Mouse (Mus musculus) embryonic facial prominence, embryonic 12.5 days (tissue): ENCODE measurements around the gene B3galt6. TPM values are rescaled to one million over a fixed set of nuclear protein-coding genes. Genes with fewer than 3 reads are reported as not detected.

Experiments
- ATAC-seq: fragments of 200-750 bp; cut with Nextera tagmentation; 2 replicates; pipeline ENCODE4 v1.8.0; 2017; ENCODE audit not compliant: insufficient number of reproducible peaks, insufficient read depth, low FRiP score, low TSS enrichment
- H3K27ac ChIP-seq: fragments of 300-500 bp; sonication (generic); 2 replicates; pipeline ENCODE4 v1.5.1; 2016; ENCODE audit warnings: mild to moderate bottlenecking
- H3K27me3 ChIP-seq: fragments of 300-500 bp; sonication (generic); 2 replicates; pipeline ENCODE4 v1.6.1; 2016; ENCODE audit warnings: mild to moderate bottlenecking, moderate library complexity
- H3K36me3 ChIP-seq: fragments of 300-500 bp; sonication (generic); 2 replicates; pipeline ENCODE4 v1.6.1; 2016; ENCODE audit warnings: mild to moderate bottlenecking
- H3K4me1 ChIP-seq: fragments of 300-500 bp; sonication (generic); 2 replicates; pipeline ENCODE4 v1.6.1; 2016
- H3K4me2 ChIP-seq: fragments of 300-500 bp; sonication (generic); replicated peaks from 2 replicates; pipeline ENCODE4 v1.6.1; 2016; ENCODE audit warnings: mild to moderate bottlenecking, moderate library complexity
- H3K4me3 ChIP-seq: fragments of 300-500 bp; sonication (generic); 2 replicates; pipeline ENCODE4 v1.5.1; 2016; ENCODE audit warnings: mild to moderate bottlenecking
- H3K9ac ChIP-seq: fragments of 300-500 bp; sonication (generic); 2 replicates; pipeline ENCODE4 v1.6.1; 2016; ENCODE audit warnings: mild to moderate bottlenecking, moderate library complexity
- H3K9me3 ChIP-seq: fragments of 300-500 bp; sonication (generic); 2 replicates; pipeline ENCODE4 v1.6.1; 2016; ENCODE audit warnings: mild to moderate bottlenecking, moderate library complexity
- WGBS: fragments of 180-500 bp; shearing (Covaris S2); methylation state at CpG from one replicate; pipeline ENCODE4 v1.1.7; 2016; 5-methylcytosine and 5-hydroxymethylcytosine counted together
- polyA plus RNA-seq: library from polyadenylated mRNA; unstranded; fragments of >200 nt; fragmentation: Nextera tagmentation; extraction: Ambion mirVana; gene quantifications from 2 replicates; pipeline ENCODE4 v1.2.1, GENCODE M21; 2016

The B3galt6 gene
- polyA plus RNA-seq, 1 experiment from 2014 or later: 20.3 TPM

DNA sequence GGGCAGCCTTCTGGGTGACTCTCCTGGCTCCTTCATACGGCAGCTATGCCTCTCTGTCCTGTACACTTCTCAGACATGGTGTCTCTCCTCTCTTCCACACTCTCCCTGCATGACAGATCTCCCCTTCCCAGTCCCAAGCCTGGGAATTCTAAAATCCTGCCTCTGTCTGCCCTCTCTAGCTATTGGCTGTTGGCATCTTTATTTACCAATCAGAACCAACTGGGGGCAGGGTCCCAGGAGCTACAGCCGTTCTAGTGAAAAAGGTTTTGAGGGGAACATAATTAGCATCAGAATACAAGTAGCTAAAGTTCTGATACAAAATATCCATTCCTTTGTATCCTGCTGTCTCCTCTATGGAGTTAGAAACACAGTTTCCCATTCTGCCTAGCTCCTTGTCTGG, 8.7 kb downstream of the B3galt6 start:
- no peaks in the 10 kb centered on the region for H3K4me1 ChIP-seq
- no peaks in the 10 kb centered on the region for H3K9me3 ChIP-seq
- H3K27ac ChIP-seq: no peak overlapping the region
- H3K4me3 ChIP-seq: no peak overlapping the region
- no peak overlapping the region for H3K4me2 ChIP-seq
- 29% methylated on average over 2 of the region's 2 CpGs for WGBS
- no peak for ATAC-seq
- H3K36me3 ChIP-seq: no peaks in the 10 kb centered on the region
- H3K27me3 ChIP-seq: no peaks in the 10 kb centered on the region
- H3K9ac ChIP-seq: no peak overlapping the region

DNA sequence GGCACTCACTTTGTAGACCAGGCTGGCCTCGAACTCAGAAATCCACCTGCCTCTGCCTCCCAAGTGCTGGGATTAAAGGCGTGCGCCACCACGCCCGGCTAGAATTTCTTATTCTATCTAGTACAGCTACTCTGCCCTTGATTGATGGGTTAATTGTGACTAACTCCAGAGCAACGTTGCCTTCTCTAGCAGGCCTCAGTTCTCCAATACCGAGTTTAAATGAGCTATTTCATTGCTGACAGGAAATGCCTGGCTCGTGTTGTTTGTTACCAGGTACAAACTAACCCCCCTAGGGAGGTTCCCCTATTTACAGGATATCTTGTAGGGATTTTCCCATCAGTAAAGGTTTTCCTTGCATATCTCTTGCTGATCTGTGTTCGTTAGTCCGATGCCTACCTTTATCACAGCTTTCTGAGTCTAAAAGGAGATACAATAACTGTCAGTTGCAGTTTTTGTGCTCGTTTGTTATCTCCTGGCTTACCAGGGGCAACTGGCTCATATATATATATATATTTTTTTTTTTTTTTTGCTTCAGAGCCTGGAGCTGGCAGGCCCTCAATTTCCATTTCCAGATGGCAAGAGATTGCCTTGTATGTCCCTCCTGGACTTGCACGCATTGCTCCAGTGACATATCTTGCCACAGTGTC, 10.9 kb downstream of the B3galt6 start:
- no peaks in the 10 kb centered on the region for H3K4me1 ChIP-seq
- H3K36me3 ChIP-seq: no peaks in the 10 kb centered on the region
- no peak overlapping the region for H3K27ac ChIP-seq
- no peak for ATAC-seq
- WGBS: 73% methylated on average over 12 of the region's 12 CpGs
- no peaks in the 10 kb centered on the region for H3K27me3 ChIP-seq
- H3K9me3 ChIP-seq: no peaks in the 10 kb centered on the region
- no peak overlapping the region for H3K4me2 ChIP-seq
- H3K4me3 ChIP-seq: no peak overlapping the region
- H3K9ac ChIP-seq: no peak overlapping the region

- H3K9ac ChIP-seq: no peak overlapping the region
- WGBS: 83% methylated on average over 2 of the region's 2 CpGs
- H3K9me3 ChIP-seq: no peaks in the 10 kb centered on the region
- H3K4me1 ChIP-seq: no peaks in the 10 kb centered on the region
- no peak overlapping the region for H3K27ac ChIP-seq
- no peak overlapping the region for H3K4me3 ChIP-seq
- no peak overlapping the region for H3K4me2 ChIP-seq
- no peaks in the 10 kb centered on the region for H3K36me3 ChIP-seq
- no peaks in the 10 kb centered on the region for H3K27me3 ChIP-seq
- no peak for ATAC-seq
Observed at GRCm38 (mm10) chr4:155973239-155973638, 19.2 kb downstream of the B3galt6 start.

DNA sequence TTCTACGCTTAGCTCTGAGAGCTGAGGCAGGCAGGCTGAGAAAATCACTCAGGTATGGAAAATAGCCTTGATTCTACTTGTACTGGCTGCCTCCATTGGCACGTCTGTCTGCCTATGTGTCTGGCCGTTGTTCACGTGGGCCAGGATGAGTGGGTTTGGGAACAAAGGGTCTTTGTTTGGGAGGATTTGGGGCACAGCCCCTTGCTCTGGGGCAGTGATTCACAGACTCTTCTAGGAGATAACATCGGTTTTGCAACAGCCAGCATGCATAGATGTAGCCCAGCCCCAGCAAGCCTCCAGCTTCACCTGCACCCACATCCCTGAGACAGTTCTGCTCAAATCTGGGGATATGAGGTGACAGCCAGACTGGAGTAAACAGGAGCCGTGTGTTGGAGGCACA, 19.8 kb downstream of the B3galt6 start:
- ATAC-seq: no peak
- 43% methylated on average over 6 of the region's 6 CpGs for WGBS
- no peak overlapping the region for H3K27ac ChIP-seq
- H3K9ac ChIP-seq: no peak overlapping the region
- H3K36me3 ChIP-seq: no peaks in the 10 kb centered on the region
- H3K4me2 ChIP-seq: no peak overlapping the region
- no peak overlapping the region for H3K4me3 ChIP-seq
- H3K4me1 ChIP-seq: no peaks in the 10 kb centered on the region
- H3K9me3 ChIP-seq: no peaks in the 10 kb centered on the region
- no peaks in the 10 kb centered on the region for H3K27me3 ChIP-seq

DNA sequence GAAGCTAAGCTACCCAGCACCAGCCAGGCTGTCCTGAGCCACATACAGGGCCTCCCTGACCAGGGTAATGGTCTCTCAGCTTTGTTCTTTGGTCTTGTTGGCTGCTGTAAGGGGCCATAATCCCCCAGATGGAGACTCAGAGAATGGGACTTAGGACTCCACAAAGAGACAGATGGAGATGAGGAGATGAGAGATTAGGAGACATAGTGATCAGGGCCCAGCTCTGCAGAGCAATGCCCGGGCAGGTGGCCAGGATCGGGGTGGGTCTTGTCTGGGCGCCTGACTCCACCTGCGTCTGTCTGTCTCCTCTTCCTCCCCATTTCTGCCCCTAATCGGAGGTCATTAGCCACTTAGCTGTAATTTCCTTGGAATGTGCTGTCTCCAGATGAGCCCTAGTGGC, 22.2 kb downstream of the B3galt6 start:
- Histone ChIP-seq H3K4me1 (no peaks in the 10 kb centered on the region), H3K36me3 (peaks cover 12% of the 10 kb centered on the region), H3K9ac (no peak overlapping the region), H3K27me3 (no peaks in the 10 kb centered on the region), H3K4me2 (no peak overlapping the region), H3K27ac (no peak overlapping the region), H3K9me3 (no peaks in the 10 kb centered on the region), H3K4me3 (no peak overlapping the region)
- no peak for ATAC-seq
- WGBS: 51% methylated on average over 5 of the region's 5 CpGs

DNA sequence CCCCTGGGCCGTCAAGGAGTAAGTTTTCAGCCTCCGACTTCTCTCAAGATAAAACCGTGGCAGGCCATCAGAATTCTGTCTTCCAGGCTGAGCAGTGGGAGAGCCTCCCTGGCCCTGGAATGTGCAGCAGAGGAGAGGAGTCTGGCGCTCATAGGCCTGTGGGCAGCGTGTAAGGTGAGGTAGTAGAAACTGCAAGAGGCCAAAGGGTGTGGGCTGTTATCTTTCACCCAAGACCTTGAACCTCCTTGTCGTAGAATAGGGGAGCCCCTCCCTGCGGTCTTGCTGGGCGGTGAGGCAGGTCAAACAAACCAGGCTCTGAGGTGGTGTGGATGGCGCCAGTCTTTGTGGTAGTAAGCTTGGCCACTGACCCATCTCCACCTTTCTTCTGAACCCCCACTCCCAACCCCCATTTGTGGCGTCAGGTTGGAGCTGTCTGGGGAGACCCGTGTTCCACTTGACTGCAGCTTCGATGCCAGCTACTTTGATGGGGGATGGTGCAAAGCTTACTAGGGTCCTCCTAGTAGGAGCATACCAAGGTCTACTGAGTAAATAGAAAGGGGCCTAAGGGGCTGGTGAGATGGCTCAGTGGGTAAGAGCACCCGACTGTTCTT, 23.3 kb downstream of the B3galt6 start:
- H3K27me3 ChIP-seq: no peaks in the 10 kb centered on the region
- WGBS: 86% methylated on average over 13 of the region's 13 CpGs
- ATAC-seq: no peak

DNA sequence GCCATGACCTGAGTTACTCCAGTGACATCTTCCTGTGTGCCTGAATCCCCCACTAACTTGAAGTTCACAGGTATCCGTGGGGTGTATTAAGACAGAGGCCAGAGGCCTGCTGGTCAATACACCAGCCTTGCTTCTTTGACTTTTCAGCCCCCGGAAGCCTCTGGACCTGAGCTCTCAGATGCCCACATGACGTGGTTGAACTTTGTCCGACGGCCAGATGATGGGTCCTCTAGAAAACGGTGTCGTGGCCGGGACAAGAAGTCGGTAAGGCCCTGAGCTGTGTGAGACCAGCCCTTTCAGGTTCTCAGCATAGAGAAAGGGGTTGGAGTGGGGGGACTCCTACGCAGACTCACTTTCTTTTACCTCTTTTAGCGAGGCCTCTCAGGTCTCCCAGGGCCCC, 28.1 kb downstream of the B3galt6 start:
- no peak overlapping the region for H3K4me3 ChIP-seq
- no peak overlapping the region for H3K9ac ChIP-seq
- H3K27me3 ChIP-seq: no peaks in the 10 kb centered on the region
- whole genome bisulfite sequencing: 92% methylated on average over 11 of the region's 11 CpGs
- no peaks in the 10 kb centered on the region for H3K9me3 ChIP-seq
- peaks cover 20% of the 10 kb centered on the region for H3K36me3 ChIP-seq
- no peak for ATAC-seq
- no peak overlapping the region for H3K27ac ChIP-seq
- H3K4me2 ChIP-seq: no peak overlapping the region
- H3K4me1 ChIP-seq: peaks cover 20% of the 10 kb centered on the region

More for the DNA sequence above, 23.3 kb downstream of the B3galt6 start:
- Histone ChIP-seq H3K4me3 (no peak overlapping the region), H3K4me1 (no peaks in the 10 kb centered on the region), H3K9ac (no peak overlapping the region), H3K4me2 (no peak overlapping the region), H3K36me3 (peaks cover 20% of the 10 kb centered on the region), H3K27ac (no peak overlapping the region), H3K9me3 (no peaks in the 10 kb centered on the region)

GRCm38 (mm10) chr4:155963106-155963505, 29.3 kb downstream of the B3galt6 start:
- Histone ChIP-seq H3K27ac (no peak overlapping the region), H3K9ac (peak overlapping the region; percentile 62), H3K9me3 (no peaks in the 10 kb centered on the region), H3K4me1 (peaks cover 20% of the 10 kb centered on the region), H3K4me2 (peak overlapping the region; percentile 88), H3K4me3 (peak overlapping the region; percentile 48), H3K27me3 (no peaks in the 10 kb centered on the region), H3K36me3 (peaks cover 28% of the 10 kb centered on the region)
- 53% methylated on average over 7 of the region's 7 CpGs for WGBS
- ATAC-seq: no peak

DNA sequence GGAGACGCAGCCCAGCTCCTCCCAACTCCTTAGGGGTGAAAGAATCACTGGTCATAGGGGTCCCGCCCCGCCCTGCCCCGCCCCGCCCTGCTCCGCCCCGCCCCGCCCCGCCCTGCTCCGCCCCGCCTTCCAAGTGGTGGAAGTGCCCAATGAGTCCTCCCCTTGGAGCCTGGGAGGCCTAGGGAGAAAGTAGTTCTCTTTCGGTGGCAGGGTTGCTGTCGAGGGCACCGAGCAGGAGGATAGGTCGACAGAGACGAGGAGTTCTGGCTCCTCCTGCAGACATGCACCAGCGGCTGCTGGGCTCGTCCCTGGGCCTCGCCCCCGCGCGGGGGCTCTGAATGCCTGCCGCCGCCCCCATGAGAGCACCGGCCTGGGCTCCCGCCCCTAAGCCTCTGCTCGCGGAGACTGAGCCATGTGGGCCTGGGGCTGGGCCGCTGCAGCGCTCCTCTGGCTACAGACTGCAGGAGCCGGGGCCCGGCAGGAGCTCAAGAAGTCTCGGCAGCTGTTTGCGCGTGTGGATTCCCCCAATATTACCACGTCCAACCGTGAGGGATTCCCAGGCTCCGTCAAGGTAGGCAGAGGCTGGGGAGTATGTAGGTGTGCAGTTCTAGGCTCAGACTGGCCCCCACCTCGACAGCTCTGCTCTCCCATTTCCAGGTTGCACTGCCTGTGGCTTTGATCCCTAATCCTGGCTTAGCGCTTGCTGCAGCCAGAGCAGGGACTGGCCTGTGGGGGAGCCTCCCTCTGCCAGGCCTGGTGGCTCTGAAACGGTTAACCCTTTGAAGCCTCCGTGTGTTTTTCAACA, 30.1 kb downstream of the B3galt6 start, which contains the start of gene C1qtnf12:
TSS of gene C1qtnf12 (plus strand) at position 152 of the 805 bp plus-strand sequence.
- peaks cover 35% of the 10 kb centered on the region for H3K36me3 ChIP-seq
- H3K4me2 ChIP-seq: peak within 1 kb of the TSS; percentile 88
- H3K4me1 ChIP-seq: peaks cover 20% of the 10 kb centered on the region
- H3K27ac ChIP-seq: peak within 1 kb of the TSS; percentile 58
- peak within 1 kb of the TSS; percentile 48 for H3K4me3 ChIP-seq
- H3K9me3 ChIP-seq: no peaks in the 10 kb centered on the region
- H3K27me3 ChIP-seq: no peaks in the 10 kb centered on the region
- peak; percentile 71; the same call in 1 of the 2 replicates for ATAC-seq
- WGBS: under 1% methylated on average over 40 of the region's 42 CpGs
- H3K9ac ChIP-seq: peak within 1 kb of the TSS; percentile 62

DNA sequence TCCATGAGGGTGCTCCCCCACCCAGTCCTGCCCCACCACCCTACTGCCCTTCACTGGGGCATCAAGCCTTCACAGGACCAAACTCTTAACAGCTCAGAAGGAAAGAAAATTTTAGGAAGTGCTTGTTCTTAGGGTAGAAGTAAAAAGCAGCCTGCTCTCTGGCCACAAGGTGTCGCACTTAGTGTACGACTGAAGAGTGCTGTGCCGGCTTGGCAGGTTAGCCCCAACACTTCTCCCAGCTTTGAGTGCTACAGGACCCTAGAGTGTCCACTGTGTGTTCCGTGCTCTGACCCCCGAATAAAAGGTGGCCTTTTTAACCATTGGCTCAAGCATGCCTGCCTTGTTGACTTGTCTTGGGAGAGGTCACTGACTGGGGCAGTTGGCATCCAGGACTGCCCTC, 33.2 kb downstream of the B3galt6 start:
- no peaks in the 10 kb centered on the region for H3K27me3 ChIP-seq
- ATAC-seq: no peak
- no peak overlapping the region for H3K4me2 ChIP-seq
- H3K36me3 ChIP-seq: peaks cover 39% of the 10 kb centered on the region
- H3K27ac ChIP-seq: no peak overlapping the region
- 5% methylated on average over 5 of the region's 5 CpGs for WGBS
- no peak overlapping the region for H3K9ac ChIP-seq
- no peak overlapping the region for H3K4me3 ChIP-seq
- H3K9me3 ChIP-seq: no peaks in the 10 kb centered on the region
- peaks cover 20% of the 10 kb centered on the region for H3K4me1 ChIP-seq

GRCm38 (mm10) chr4:155955491-155955890, 37.0 kb downstream of the B3galt6 start:
- H3K9me3 ChIP-seq: no peaks in the 10 kb centered on the region
- H3K27me3 ChIP-seq: no peaks in the 10 kb centered on the region
- WGBS: 97% methylated on average over 6 of the region's 6 CpGs
- no peak for ATAC-seq
- H3K36me3 ChIP-seq: peaks cover 73% of the 10 kb centered on the region
- no peak overlapping the region for H3K9ac ChIP-seq
- no peak overlapping the region for H3K27ac ChIP-seq
- H3K4me3 ChIP-seq: no peak overlapping the region
- H3K4me1 ChIP-seq: no peaks in the 10 kb centered on the region
- H3K4me2 ChIP-seq: no peak overlapping the region

GRCm38 (mm10) chr4:155947094-155947493, 45.4 kb downstream of the B3galt6 start:
- Histone ChIP-seq H3K9ac (no peak overlapping the region), H3K36me3 (peaks cover 40% of the 10 kb centered on the region), H3K4me3 (no peak overlapping the region), H3K27me3 (no peaks in the 10 kb centered on the region), H3K9me3 (no peaks in the 10 kb centered on the region), H3K4me2 (no peak overlapping the region), H3K27ac (no peak overlapping the region), H3K4me1 (peaks cover 16% of the 10 kb centered on the region)
- no peak for ATAC-seq
